Mouse (Mus musculus) erythroid progenitor cell, adult 5-6 weeks (primary cell): Measurements from ENCODE around the gene Mb21d2. TPM values are rescaled to one million over a fixed set of nuclear protein-coding genes. Genes with fewer than 3 reads are reported as not detected.

Experiments used
- ATAC-seq: replicated peaks from 2 replicates; pipeline ENCODE4 v1.8.0; 2016; ENCODE audit warnings: moderate number of reproducible peaks, mild to moderate bottlenecking, moderate TSS enrichment, inconsistent platforms; ENCODE audit not compliant: poor library complexity, low FRiP score, severe bottlenecking
- total RNA-seq, 2 experiments: library from RNA; stranded (forward) in 1 of 2; stranded (reverse) in 1 of 2; fragments of 150-400 nt in 1 of 2; fragments of 186-747, 209-891 nt in 1 of 2; gene quantifications; 2 replicates each; pipeline versions ENCODE4 v1.2.3 to v1.2.4; 2015 to 2017; ENCODE audit warnings: low replicate concordance in 2 of 2

Mb21d2 gene
- total RNA-seq, 2 experiments from 2014 or later: not detected

DNA sequence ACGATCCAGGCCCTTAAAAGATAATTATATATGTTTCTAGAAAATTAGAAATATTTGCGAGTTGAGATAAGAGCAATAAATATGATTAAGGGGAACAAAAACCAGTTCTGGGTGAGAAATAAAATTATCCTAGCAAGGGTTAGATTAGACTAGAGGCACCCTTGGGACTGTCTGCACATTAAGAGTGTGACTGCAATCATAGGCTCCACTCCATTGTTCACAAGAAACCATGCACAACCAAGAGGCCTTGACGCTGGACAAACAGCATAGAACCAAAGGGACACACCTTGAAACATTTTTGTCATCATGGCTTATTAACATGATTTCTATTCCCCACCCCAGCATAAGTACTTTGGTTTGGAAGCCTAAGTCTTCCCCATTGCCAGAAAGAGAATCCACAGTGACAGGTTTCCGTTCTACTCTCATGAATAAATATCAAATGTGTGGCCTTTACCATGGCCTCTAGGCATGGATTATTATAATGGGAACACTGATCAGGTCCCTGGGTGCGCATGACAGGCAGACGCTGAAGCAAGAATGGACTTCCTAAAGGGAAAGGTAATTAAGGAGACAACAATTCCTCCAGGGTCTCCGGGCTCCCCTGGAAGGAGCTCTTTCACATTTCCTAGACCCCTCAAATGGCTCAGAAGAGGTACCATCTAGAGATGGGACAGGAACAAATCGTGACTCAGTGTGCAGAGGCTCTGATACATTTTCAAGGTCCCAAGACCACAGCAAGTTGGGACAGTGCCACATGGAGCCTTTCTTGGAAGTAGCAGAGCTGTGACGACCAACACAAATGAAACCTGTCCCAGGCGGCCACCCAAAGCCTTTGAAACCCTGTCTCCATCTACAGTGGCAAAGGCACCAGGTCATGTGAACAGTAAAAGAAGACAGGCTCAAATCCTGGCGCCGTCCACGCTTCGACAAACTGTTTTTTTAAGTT, 26.6 kb downstream of the Mb21d2 start:
- ATAC-seq: no peak

DNA sequence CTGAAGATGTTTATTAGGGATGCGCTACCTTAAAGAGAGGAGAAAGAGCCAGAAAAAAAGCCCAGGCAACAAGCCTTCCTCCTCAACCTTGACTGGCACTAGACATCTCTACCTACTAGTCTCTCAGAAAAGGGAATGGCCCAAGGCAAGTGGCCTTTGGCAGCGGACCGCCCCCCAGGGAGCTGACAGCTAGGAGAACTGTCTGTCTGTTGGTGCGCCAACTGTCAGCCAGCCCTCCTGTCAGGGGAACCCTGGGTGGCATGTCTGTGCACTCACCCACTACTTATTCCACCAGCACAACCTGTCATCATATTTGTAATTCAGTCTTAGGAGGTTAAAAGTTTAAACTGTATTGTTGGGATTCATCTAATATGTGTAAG, 30.3 kb downstream of the Mb21d2 start:
- no peak for ATAC-seq

DNA sequence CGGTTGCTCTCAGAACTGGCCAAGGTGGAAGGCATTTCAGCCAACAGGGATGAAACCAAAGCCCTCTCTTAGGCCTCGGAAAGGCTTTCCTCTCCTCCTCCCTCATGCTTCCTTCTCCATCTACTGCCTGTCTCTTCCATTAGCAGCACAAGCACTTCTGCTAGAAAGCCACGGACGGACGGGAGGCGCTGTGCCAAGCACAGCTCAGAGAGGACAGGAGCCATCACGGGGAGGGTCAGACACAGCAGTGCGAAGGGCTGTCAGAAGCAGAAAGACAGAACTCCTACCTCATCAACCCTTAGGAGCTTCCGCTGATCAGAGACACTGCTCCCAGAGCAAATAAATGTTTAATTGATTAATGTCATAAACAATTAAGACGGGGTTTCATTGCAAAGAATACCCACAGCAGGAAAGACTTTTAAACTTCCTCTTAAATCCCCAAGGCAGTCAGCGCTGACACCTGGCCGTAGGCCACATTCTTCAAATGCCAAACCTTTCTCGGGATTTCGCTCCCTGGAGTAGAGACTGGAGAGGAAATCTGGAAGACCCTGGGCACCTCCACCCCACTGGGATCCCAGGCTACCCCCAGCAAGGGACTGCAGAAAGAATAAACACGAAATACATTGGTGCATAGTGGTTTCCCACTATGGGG, 30.8 kb downstream of the Mb21d2 start:
- no peak for ATAC-seq

GRCm38 (mm10) chr16:28896571-28896970, 32.9 kb downstream of the Mb21d2 start:
- ATAC-seq: no peak

DNA sequence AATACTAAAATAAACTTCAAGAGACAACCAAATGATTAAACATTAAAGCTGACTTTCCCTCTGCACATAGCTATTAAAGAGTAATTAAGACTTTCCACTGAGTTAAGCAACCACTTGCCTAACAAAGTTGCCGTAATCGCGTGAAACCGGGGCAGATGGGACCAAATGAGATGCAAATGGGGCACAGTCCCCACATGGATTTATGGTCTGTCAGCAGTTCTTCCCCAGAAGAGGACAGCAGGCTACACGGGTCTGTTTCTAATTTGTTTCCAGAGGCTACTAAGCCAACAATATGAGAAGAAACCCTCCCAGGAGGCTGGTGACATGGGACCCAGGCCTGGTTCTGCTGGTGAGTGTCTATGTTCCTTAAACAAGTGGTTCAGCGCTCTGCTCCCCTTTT, 34.6 kb downstream of the Mb21d2 start:
- no peak for ATAC-seq

- no peak for ATAC-seq
These were observed 36.2 kb downstream of the Mb21d2 start for GRCm38 (mm10) chr16:28893266-28893665.

- ATAC-seq: no peak
These were observed 43.2 kb downstream of the Mb21d2 start for GRCm38 (mm10) chr16:28886201-28886745.

GRCm38 (mm10) chr16:28885474-28885873, 44.0 kb downstream of the Mb21d2 start:
- no peak for ATAC-seq

DNA sequence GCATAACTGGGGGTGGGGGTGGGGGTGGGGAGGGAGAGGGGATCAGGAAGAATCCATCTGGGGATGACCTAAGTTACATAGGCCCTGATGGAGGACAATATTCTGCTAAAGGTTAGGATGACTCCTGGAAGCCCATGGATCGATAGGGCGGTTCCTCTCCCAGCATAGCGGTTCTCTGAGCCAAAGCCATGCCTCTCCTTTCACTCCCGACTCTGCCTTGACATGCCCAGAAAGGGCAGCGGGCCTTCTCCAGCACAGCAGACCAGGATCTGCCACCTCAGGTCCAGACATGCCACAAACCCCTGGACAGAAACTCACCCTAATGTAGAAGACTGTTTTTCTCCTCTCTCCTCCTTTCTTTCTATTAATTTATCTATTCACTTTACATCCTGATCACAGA, 44.8 kb downstream of the Mb21d2 start:
- ATAC-seq: no peak

- ATAC-seq: no peak
These were observed 45.8 kb downstream of the Mb21d2 start for GRCm38 (mm10) chr16:28883649-28884048.

DNA sequence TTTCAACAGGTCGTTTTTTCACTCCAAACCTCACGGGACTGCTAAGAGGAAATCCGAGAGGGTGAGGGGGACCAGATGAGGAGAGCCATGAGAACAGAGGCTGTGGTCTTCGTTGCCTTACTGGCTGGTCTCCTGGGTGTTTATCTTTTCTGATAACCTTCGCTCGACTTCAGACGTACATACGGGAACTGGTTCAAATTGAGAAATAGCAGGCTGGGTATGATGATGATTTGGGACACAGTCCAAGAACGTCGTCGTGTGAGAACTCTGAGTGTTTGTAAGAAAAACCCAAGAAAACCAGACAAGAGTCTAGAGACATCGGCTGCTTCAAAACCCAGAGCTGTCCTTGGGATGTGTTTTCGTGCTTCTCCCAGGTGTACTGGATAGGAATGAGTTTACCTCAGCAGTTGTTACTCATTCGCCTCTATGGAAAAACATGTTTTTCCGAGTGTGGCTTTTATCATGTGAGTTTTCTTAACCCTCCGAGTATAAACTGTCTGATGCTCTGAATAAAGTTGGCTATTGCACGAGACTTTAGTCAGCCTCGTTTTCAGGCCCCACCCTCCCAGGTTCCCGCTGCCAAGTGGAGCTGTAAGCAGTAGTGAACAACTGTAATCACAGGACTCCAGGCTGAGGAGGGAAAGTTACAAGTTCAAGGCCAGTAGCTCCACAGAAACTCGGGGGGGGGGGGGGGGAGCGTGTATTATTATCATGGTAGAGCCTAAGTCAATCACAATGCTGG, 46.6 kb downstream of the Mb21d2 start:
- no peak for ATAC-seq

GRCm38 (mm10) chr16:28881787-28882186, 47.7 kb downstream of the Mb21d2 start:
- ATAC-seq: no peak

GRCm38 (mm10) chr16:28880756-28881155, 48.7 kb downstream of the Mb21d2 start:
- ATAC-seq: no peak

DNA sequence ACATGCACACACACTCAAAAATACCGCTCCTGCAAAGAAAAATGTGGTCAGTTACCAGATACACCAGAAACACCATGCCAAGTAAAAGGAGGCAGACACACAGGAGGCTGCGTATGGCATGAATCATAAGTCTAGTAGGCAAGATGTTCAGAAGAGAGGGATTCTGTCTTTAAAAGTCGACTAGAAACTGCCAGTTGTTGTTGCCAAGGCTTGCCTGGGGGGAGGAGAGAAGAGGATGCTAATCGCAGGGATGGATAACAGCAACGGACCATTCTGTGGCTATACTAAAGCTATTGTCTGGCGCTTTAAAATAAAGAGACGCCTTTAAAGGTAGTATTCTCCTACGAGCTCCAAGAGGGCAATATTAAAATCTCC, 49.2 kb downstream of the Mb21d2 start:
- ATAC-seq: no peak

- no peak for ATAC-seq
These were observed 49.7 kb downstream of the Mb21d2 start for GRCm38 (mm10) chr16:28879636-28880306.

DNA sequence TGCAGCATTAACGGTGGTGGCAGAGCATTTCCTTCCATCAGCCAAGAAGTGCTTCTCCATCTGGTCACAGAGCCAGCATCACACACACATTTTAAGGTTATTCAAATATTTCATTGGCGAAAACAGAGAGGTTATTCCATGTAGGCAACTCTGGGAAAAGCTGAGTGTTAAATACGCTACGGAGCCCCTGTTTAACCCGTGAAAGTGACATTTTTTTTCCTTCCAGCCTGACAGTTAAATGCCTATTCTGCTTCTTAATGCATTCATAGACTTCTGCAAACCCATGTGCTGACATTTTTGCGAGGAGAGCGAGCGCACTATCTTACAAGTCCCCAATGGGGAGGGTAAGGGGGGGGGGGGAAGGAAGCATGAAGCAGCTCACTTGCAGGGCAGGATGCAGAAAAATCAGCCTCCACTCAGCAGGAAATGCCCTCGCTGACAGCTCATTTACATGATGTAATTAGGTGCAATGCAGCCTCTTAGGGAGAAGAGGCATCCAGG, 52.3 kb downstream of the Mb21d2 start:
- ATAC-seq: no peak

DNA sequence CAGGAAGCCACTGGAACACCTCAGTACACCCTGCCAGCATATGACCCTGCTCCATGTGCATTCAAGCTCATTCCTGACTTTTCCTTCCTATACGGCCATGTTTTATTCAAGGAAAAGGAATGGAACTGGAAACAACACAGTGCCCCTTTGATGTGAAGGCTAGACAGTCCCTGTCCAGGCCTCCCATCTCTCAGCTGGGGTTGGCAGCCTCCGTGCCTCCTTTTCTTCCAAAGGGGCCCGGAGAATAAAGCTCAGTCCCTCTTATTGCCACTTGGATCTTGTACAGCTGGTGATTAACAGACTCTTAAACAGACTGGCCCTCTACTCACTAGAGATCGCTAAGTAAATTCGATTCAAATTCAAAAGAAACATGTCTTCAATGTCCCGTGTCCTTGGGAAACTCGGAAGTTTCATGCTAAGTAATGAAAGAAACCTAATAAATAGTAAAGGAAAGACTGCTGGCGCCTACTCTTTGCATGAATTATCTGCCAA, 56.0 kb downstream of the Mb21d2 start:
- ATAC-seq: no peak

GRCm38 (mm10) chr16:28870860-28871259, 58.6 kb downstream of the Mb21d2 start:
- no peak for ATAC-seq

GRCm38 (mm10) chr16:28870456-28870855, 59.0 kb downstream of the Mb21d2 start:
- no peak for ATAC-seq
